Mouse (Mus musculus): ENCODE results near the gene Abcc8. TPM values are rescaled to one million over a fixed set of nuclear protein-coding genes. Genes with fewer than 3 reads are reported as not detected.

Gene Abcc8
- total RNA-seq, 2 experiments from 2014 or later = 1.6 to 1.7 TPM

Other genes with a start within 250 kb of the Abcc8 start
- gene Abcc6, start 149.7 kb downstream of the Abcc8 start, total RNA-seq (2021) = under 1 TPM in 1 of 2 experiments, not detected in 1; 0.60 TPM
- gene Nomo1, start 146.3 kb downstream of the Abcc8 start, total RNA-seq (2021) = 10 to 100 TPM; 67.8 to 69.6 TPM
- gene Kcnj11, start 79.3 kb downstream of the Abcc8 start, total RNA-seq (2021) = 1 to 10 TPM in 1 of 2 experiments, under 1 TPM in 1; 0.86 to 2.3 TPM
- 1 to 10 TPM; 2.8 to 3.2 TPM for gene Ush1c, start 58.5 kb upstream of the Abcc8 start, total RNA-seq (2021)
- 1 to 10 TPM in 1 of 2 experiments, not detected in 1; 2.9 TPM for gene Otog, start 61.0 kb upstream of the Abcc8 start, total RNA-seq (2021)
- gene Myod1, start 196.4 kb upstream of the Abcc8 start, total RNA-seq (2021) = not detected
- under 1 TPM; 0.13 to 0.16 TPM for gene Kcnc1, start 216.5 kb upstream of the Abcc8 start, total RNA-seq (2021)